Mouse (Mus musculus) myocyte (in vitro differentiated cells): Measurements from ENCODE around the gene Tmem107. TPM values are rescaled to one million over a fixed set of nuclear protein-coding genes. Genes with fewer than 3 reads are reported as not detected.
A peak's percentile ranks its signal among the peaks of the same experiment; 100 is the strongest.

Source experiments
- H3K27me3 ChIP-seq: one replicate; pipeline ENCODE4 v1.6.1; 2011; ENCODE audit not compliant: control insufficient read depth, insufficient read depth, insufficient read length
- H3K36me3 ChIP-seq: one replicate; pipeline ENCODE4 v1.6.1; 2011; ENCODE audit not compliant: control insufficient read depth, insufficient read depth
- H3K4me2 ChIP-seq: one replicate; pipeline ENCODE4 v1.6.1; 2011; ENCODE audit warnings: low read depth, control low read depth
- H3K4me3 ChIP-seq: one replicate; pipeline ENCODE4 v1.5.1; 2011; ENCODE audit warnings: mild to moderate bottlenecking, control low read depth, moderate library complexity
- H3K79me2 ChIP-seq: one replicate; pipeline ENCODE4 v1.6.1; 2011; ENCODE audit not compliant: control insufficient read depth, insufficient read depth
- H3ac ChIP-seq: one replicate; pipeline ENCODE4 v1.6.1; 2011; ENCODE audit not compliant: control insufficient read depth, insufficient read length
- CEBPB ChIP-seq: IDR thresholded peaks from 2 replicates; pipeline ENCODE4 v1.6.1; 2011; ENCODE audit warnings: mild to moderate bottlenecking, moderate library complexity; ENCODE audit not compliant: poor library complexity, insufficient read depth, severe bottlenecking
- E2F4 ChIP-seq: IDR thresholded peaks from one replicate; pipeline ENCODE4 v1.6.1; 2011; ENCODE audit warnings: mild to moderate bottlenecking, control low read depth, moderate library complexity; ENCODE audit not compliant: insufficient read depth
- MAX ChIP-seq: IDR thresholded peaks from one replicate; pipeline ENCODE4 v1.6.1; 2011; ENCODE audit warnings: low read depth, mild to moderate bottlenecking, control low read depth
- MYOD1 ChIP-seq, 3 experiments: IDR thresholded peaks; one replicate each; pipeline ENCODE4 v1.6.1; 2011; ENCODE audit warnings: control low read depth in 2 of 3, low read depth in 2 of 3, mild to moderate bottlenecking in 2 of 3, moderate library complexity in 1 of 3; ENCODE audit not compliant: insufficient read length in 2 of 3, control insufficient read depth in 1 of 3
- MYOG ChIP-seq, 3 experiments: IDR thresholded peaks; one replicate each; pipeline ENCODE4 v1.6.1; 2011; ENCODE audit warnings: control low read depth in 2 of 3, low read depth in 2 of 3, mild to moderate bottlenecking in 2 of 3; ENCODE audit not compliant: insufficient read length in 2 of 3, control insufficient read depth in 1 of 3, insufficient read depth in 1 of 3
- POLR2A ChIP-seq: IDR thresholded peaks from one replicate; pipeline ENCODE4 v1.6.1; 2011; ENCODE audit warnings: low read depth, mild to moderate bottlenecking, control low read depth, moderate library complexity; ENCODE audit not compliant: insufficient read length
- POLR2AphosphoS2 ChIP-seq: IDR thresholded peaks from one replicate; pipeline ENCODE4 v1.6.1; 2011; ENCODE audit warnings: low read depth, control low read depth; ENCODE audit not compliant: insufficient read length
- REST ChIP-seq: IDR thresholded peaks from one replicate; pipeline ENCODE4 v1.6.1; 2011; ENCODE audit warnings: mild to moderate bottlenecking, control low read depth, moderate library complexity; ENCODE audit not compliant: insufficient read depth, insufficient read length
- SRF ChIP-seq: IDR thresholded peaks from one replicate; pipeline ENCODE4 v1.6.1; 2011; ENCODE audit warnings: low read depth; ENCODE audit not compliant: control insufficient read depth, insufficient read length
- TCF12 ChIP-seq: IDR thresholded peaks from one replicate; pipeline ENCODE4 v1.6.1; 2011; ENCODE audit warnings: mild to moderate bottlenecking, control low read depth; ENCODE audit not compliant: poor library complexity, insufficient read depth, severe bottlenecking
- TCF3 ChIP-seq: IDR thresholded peaks from one replicate; pipeline ENCODE4 v1.6.1; 2011; ENCODE audit warnings: low read depth, control low read depth; ENCODE audit not compliant: insufficient read length
- USF1 ChIP-seq: IDR thresholded peaks from one replicate; pipeline ENCODE4 v1.6.1; 2011; ENCODE audit warnings: low read depth, mild to moderate bottlenecking, control low read depth, moderate library complexity
- polyA plus RNA-seq: library from polyadenylated mRNA; unstranded; fragments of >200 nt; fragmentation: generic; extraction: Trizol; gene quantifications from one replicate; pipeline ENCODE4 v1.2.1, GENCODE M21; 2012; ENCODE audit warnings: missing spikeins

Tmem107 gene
- polyA plus RNA-seq, 1 experiment: 29.5 TPM

- Histone ChIP-seq H3K79me2 (peaks cover 23% of the 10 kb centered on the region), H3K4me2 (peak within 1 kb of the TSS; percentile 97), H3K27me3 (no peaks in the 10 kb centered on the region), H3ac (peak within 1 kb of the TSS; percentile 75), H3K36me3 (no peaks in the 10 kb centered on the region), H3K4me3 (peak within 1 kb of the TSS; percentile 66)
- TF ChIP-seq MYOG (IDR thresholded peaks at IDR 0.05; ENCODE audit: control insufficient read depth in 1 of 3, insufficient read depth in 1 of 3, insufficient read length in 2 of 3, low read depth in 2 of 3): peak; percentile 44 to 82 (median 80)
- TF ChIP-seq POLR2A: peak; percentile 64
- TF ChIP-seq MAX: no peak
- peak; percentile 57 for TF ChIP-seq POLR2AphosphoS2
- peak in 2 of 3 experiments; percentile 55 to 77 for TF ChIP-seq MYOD1 (IDR thresholded peaks at IDR 0.05; ENCODE audit: control insufficient read depth in 1 of 3, insufficient read length in 2 of 3, low read depth in 2 of 3)
Measured at GRCm38 (mm10) chr11:69059357-69059974, 11.1 kb upstream of the Tmem107 start, which contains the start of gene Borcs6. Borcs6 (plus strand) TSS chr11:69059717.

DNA sequence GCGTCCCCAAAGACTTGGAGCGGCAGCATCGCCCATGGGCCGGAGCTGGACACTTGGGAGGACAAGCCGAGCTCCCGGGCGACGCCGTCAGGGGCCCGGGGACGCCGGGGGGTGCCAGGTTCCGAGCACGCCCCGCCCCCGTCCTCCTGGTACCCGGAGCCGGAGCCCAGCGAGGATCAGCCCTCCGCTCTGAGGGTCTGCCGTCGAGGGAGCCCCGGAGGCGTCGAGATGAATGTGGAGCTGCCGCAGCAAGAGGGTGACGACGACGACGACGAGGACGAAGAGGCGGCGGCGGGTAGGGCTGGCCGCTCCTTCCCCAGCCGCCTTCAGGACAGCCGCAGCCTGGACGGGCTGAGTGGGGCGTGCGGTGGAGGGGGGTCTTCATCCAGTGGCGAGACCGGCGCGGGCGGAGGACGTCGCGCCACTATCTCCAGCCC, 10.6 kb upstream of the Tmem107 start:
- Histone ChIP-seq H3K4me2 (peak overlapping the region; percentile 97), H3K36me3 (no peaks in the 10 kb centered on the region), H3K79me2 (peaks cover 23% of the 10 kb centered on the region), H3ac (peak overlapping the region; percentile 75), H3K4me3 (peak overlapping the region; percentile 66), H3K27me3 (no peaks in the 10 kb centered on the region)
- no peak for TF ChIP-seq POLR2AphosphoS2

DNA sequence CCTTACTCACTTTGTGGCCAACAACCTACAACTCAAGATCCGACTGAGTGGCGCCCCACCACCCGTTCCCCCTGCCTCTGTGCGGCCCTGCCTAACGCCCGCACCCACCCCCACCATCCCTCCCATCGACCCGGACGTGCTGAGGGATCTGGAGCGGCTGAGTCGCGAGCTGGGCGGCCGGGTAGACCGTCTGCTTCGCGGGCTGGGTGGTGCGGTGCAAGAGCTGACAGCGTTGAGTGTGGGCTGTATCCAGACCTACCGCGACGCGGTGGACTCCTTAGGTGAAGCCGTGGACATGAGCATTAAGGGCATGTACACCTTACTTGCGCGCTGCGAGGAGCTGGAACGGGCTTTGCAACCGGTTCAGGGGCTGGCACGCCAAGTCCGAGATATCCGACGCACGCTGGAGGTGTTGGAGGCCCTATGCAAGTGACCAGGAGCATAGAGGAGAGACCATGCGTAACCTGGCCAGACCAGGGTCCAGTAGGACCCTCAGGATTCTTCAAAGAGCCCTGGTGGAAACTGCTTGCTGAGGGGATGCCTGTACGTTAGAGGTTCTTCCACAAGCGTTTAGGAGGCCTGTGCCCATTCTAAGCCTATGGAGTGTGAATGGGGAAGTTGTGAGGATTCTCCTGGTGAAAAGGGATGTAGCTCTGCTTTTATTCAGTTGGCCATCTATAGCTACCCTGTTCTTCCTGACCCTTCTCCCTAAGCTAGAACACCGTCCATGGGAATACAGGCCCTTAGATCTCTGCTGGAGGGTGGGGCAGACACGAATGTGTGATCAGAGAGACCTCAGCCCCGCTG, 10.0 kb upstream of the Tmem107 start:
- no peak for TF ChIP-seq REST
- TF ChIP-seq POLR2A: no peak
- TF ChIP-seq MYOD1 (IDR thresholded peaks at IDR 0.05; ENCODE audit: control insufficient read depth in 1 of 3, insufficient read length in 2 of 3, low read depth in 2 of 3): no peak
- TF ChIP-seq E2F4: no peak
- no peak for TF ChIP-seq TCF3
- TF ChIP-seq USF1: no peak
- no peak for TF ChIP-seq MYOG (IDR thresholded peaks at IDR 0.05; ENCODE audit: control insufficient read depth in 1 of 3, insufficient read depth in 1 of 3, insufficient read length in 2 of 3, low read depth in 2 of 3)
- no peak for TF ChIP-seq CEBPB
- TF ChIP-seq MAX: no peak
- TF ChIP-seq POLR2AphosphoS2: no peak
- TF ChIP-seq SRF: no peak
- TF ChIP-seq TCF12: no peak
- H3K79me2 ChIP-seq: peaks cover 23% of the 10 kb centered on the region
- peak overlapping the region; percentile 66 for H3K4me3 ChIP-seq
- H3ac ChIP-seq: peak overlapping the region; percentile 75
- peak overlapping the region; percentile 97 for H3K4me2 ChIP-seq
- no peaks in the 10 kb centered on the region for H3K36me3 ChIP-seq
- H3K27me3 ChIP-seq: no peaks in the 10 kb centered on the region

- H3K4me3 ChIP-seq: peak overlapping the region; percentile 66
- H3ac ChIP-seq: no peak overlapping the region
- no peaks in the 10 kb centered on the region for H3K27me3 ChIP-seq
- peaks cover 23% of the 10 kb centered on the region for H3K79me2 ChIP-seq
- H3K4me2 ChIP-seq: peak overlapping the region; percentile 97
- no peaks in the 10 kb centered on the region for H3K36me3 ChIP-seq
- TF ChIP-seq E2F4: no peak
- no peak for TF ChIP-seq TCF3
- TF ChIP-seq MYOG (IDR thresholded peaks at IDR 0.05; ENCODE audit: control insufficient read depth in 1 of 3, insufficient read depth in 1 of 3, insufficient read length in 2 of 3, low read depth in 2 of 3): no peak
- no peak for TF ChIP-seq CEBPB
- TF ChIP-seq TCF12: no peak
- TF ChIP-seq REST: no peak
- no peak for TF ChIP-seq SRF
- no peak for TF ChIP-seq USF1
- no peak for TF ChIP-seq POLR2A
- no peak for TF ChIP-seq MAX
- TF ChIP-seq POLR2AphosphoS2: no peak
Measured at GRCm38 (mm10) chr11:69061255-69061912, 9.2 kb upstream of the Tmem107 start.
